Mouse (Mus musculus): ENCODE measurements around the gene Gkap1.
A peak's percentile ranks its signal among the peaks of the same experiment; 100 is the strongest.

Gkap1 gene

GRCm38 (mm10) chr13:58266864-58267263 is 8.6 kb downstream of the Gkap1 start:
- DNase-seq (ENCODE audit: extremely low read depth, low read depth): peak; percentile 12

DNA sequence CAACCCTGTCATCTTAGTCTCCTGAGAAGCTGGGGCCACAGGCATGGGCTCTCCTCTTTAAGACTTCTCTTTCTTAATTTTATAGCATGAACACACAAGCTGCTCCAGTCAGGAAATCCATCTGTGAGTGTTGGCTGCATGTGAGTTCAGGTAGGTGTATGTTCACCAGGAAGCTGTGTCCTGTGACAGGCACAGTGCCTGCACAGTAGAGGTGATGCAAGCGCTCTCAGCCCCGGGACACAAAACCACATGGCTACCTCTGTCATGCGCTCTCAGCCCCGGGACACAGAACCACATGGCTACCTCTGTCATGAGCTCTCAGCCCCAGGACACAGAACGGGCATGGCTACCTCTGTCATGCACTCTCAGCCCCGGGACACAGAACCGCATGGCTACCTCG is 12.0 kb downstream of the Gkap1 start:
- DNase-seq (ENCODE audit: extremely low read depth, low read depth): no peak

DNA sequence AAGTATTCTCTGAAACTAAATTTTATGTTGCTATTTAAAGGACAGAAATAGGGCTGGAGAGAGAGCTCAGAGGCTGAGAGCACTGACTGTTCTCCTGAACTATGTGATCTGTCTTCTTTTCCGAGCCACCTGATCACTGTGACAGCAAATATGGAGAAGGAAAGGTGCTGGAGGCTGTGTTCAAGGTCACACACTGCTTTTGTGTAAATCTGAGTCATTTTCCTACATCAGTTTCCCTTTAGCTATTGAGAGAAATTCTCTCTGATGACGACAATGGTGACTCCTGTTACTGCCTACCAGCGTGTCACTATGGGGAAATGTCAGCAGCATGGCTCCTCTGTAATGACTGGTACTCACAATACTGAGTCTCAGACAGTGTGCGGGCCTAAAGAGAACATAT is 13.8 kb downstream of the Gkap1 start:
- DNase-seq (ENCODE audit: extremely low read depth, low read depth): no peak

DNA sequence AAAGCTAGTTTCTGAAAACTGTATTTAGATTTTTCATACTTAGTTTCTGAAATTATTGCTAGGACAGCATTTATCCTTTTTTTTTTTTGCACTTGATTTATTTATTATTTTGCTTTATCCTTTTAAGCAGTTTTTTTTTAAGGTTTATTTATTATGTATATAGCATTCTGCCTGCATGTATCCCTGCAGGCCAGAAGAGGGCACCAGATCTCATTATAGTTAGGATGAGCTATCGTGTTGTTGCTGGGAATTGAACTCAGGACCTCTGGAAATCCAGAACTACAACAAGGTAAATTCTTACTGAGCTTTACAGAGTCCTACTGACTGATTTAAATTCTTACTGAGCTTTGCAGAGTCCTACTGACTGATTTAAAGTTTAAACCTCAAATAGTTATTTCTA is 22.2 kb downstream of the Gkap1 start:
- no peak for DNase-seq (ENCODE audit: extremely low read depth, low read depth)

DNA sequence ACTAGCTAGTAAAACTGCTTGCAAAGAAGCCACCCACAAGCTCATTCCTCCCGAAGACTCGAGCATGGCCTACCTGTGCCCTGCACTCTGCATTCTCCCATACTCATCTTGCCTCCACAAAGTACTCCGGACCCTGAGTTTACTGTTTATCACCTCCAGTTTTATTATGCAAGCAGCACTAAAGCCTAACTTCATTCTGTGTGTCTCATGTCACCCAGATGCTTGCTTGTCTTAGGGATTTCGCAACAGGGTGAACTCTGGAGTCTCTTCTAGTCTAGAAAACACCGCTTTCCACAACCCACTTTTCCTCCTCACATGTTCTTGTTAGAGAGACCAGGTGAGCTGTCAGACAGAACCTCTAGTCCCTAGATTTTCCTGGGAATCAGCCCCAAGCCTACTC is 26.5 kb downstream of the Gkap1 start:
- DNase-seq (ENCODE audit: extremely low read depth, low read depth): no peak

DNA sequence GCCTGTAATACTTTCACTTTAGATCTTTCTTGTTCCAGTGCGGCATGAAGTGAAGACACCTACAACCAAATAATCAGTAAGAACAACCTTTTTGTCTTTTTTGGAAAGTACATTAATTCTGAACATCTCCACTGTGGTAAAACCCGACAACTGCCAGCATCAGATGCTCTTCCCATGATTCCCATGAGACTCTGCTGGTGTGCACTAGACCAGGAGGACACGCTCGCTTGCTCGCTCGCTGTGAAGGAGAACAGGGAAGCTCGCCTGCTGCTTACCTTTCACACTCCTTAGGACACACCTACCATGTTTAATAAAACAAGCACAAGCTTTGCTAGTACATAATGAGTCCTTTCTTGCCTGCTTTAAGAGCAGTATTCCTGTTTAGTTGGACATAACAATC is 39.0 kb downstream of the Gkap1 start:
- DNase-seq (ENCODE audit: extremely low read depth, low read depth): no peak

DNA sequence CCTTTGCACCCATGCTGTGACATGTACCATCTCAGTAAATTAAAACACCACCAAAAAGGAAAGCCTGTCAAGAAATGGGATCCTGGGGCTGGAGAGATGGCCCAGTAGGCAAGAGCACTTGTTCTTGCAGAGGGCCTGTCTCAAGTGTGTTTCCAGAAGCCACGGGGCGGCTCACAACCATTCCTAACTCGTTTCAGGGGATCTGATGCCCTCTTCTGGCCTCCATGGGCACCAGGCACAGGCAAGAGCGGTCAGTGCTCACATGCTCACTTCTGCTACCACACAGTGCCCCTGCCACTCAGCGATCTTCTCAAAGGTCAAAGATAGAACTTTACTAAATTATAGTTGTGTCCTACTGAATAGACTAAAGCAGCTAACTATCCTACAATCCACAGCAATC is 42.9 kb downstream of the Gkap1 start:
- DNase-seq (ENCODE audit: extremely low read depth, low read depth): no peak

GRCm38 (mm10) chr13:58232070-58232469 is 43.4 kb downstream of the Gkap1 start:
- no peak for DNase-seq (ENCODE audit: extremely low read depth, low read depth)

GRCm38 (mm10) chr13:58228624-58229023 is 46.9 kb downstream of the Gkap1 start:
- no peak for DNase-seq (ENCODE audit: extremely low read depth, low read depth)

GRCm38 (mm10) chr13:58225694-58226093 is 49.8 kb downstream of the Gkap1 start:
- no peak for DNase-seq (ENCODE audit: extremely low read depth, low read depth)

DNA sequence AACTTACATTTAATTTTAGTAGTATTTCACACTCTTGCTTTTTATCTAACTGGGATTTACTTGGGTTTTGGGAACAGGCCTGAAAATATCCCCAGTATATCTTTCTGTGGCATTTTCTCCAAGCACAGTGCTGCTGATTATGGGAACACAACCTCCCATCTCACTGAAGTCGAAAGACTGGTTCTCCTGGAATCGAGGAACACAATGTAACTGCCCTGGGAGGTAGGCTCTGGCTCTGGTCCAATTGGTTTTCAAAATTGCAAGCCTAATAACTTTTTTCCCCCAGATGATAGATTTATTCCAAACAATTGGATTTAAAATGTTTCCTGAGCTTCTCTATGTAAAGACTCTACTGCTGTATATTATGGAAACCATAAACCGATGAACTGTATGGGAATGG is 55.3 kb downstream of the Gkap1 start:
- no peak for DNase-seq (ENCODE audit: extremely low read depth, low read depth)

DNA sequence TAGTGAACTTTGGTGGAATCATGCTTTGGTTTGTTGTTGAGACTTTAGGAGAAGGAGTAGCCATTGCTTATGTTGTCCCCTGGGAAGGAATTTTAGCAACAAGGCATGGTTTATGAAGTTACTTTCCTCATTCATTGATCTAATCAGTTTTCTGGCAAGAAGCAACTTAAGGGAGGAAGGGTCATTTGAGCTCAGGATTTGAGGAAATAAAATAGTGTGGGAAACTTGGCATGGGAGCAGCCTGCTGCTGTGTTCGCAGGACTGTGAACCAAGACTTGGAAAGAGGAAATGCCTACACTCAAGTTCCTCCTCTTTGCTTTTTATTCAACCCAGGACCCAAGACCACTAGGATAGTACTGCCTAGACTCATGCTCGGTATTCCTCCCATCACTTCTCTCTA is 58.0 kb downstream of the Gkap1 start:
- DNase-seq (ENCODE audit: extremely low read depth, low read depth): no peak

DNA sequence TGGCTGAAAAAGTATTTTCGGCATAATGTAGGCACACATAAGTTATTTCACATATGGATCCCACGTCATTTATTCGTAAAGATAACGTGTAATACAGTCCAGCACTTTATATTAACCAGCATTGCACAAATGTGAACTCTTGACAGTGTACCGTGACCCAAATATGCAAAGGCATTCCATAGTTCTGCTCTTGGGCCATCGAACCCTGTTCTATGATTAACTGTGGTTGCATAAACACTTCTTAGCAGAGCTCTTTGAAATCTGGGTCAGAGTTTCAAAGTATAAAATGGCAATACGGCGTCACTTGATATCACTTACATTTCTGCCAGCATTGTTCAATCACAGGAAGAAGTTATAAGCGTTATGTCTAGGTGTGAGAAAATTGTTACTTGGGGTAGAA is 59.1 kb downstream of the Gkap1 start:
- DNase-seq (ENCODE audit: extremely low read depth, low read depth): no peak

DNA sequence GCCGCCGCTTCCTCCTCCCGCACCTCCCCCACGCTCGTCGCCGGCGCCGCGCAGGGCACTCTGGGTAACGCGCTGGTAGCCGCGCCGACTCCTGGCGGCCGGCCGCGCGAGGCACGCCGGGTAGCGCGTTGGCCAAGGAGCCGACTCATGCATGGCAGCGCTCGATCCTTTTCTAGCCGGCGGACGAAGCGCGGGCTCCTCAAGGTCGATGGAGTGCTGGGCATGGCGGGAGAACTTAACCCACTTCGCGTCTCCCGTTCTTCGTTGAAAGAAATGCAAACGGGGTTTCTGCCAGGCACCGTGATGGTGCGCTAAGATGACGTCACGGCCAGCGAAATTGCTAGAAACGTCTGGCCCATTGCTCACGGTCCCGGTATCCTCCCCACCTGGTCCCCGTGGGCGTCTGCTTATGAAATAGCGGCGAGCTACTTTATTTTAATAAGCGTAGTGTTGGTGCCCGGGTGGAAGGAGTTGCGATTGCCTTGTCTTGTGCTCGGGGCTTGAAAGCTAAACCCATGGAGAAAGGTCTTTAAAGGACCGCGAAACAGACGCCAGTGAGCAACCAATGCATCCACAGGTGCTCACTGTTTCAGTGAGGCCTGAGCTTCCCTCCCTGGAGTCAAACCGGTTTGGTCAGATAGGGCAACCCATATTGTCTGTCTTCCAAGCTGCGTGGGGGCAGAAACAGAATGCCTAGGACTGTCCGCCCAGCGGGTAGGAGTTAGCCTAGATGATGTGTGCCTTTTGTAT is 59.7 kb downstream of the Gkap1 start, which contains the start of gene Ubqln1:
Ubqln1 (minus strand) TSS at position 62 of the 750 bp plus-strand sequence.
- DNase-seq (ENCODE audit: extremely low read depth, low read depth): peak; percentile 68

- no peak for DNase-seq (ENCODE audit: extremely low read depth, low read depth)
Observed at GRCm38 (mm10) chr13:58215253-58215591, 60.3 kb downstream of the Gkap1 start.

DNA sequence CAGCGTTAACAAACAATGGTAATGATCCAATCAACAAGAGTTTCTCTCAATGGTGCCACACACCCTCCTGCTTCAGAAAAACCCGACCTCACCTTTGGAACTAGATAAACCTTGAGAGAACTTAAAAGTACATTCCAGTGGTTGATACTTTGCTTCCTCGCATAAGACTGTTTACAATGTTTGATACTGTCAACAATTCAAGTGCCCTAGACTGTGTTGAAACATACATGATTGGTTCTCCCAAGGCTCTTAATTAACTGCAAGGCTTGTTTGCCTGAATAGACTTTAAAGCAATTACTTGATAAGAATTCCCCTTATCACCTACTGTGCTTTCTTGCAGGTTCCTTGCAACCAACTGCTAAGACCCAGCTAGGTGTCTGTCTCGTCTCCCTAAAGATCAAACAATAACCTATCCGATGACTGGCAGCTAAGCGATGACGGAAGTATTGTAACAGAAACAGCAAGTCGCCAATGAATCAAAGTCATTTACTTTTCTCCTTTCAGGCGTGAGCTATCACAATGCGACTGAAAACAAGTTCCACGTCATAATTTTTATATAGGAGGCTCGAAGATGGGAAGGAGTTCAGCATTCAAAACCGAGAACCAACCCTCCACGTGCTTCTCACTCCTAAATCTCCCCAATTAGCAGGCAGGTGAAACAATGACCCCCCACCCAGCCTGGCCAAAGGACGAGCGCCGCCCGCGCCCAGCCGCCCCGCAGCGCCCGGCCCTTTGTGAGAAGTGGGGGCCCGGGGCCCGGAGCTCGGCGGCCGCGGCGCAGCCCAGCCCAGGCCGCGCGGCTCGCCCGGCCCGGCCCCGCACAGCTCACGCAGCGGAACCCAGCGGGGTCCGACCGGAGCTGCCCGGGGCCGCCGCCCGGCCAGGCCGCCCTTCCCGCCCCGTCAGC is 60.9 kb downstream of the Gkap1 start:
- DNase-seq (ENCODE audit: extremely low read depth, low read depth): peak; percentile 63

DNA sequence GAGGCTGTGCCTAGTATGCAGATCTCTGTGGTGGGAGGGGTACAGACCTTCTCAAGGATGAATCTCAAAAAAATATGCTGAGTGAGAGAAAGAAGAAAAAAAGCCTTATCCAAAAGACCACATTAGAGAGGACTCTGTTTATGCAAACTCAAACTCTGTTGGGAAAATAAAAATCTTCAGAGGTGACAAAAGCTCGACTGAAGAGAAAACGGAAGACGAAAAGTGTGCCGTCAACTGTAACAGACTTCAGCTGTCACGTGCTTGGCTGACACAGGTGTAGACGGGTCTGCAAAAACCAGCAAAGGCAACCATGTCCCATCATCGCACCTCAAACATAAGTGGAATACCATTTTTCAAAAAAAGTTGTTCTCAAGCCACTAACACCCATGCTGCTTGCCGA is 61.7 kb downstream of the Gkap1 start:
- DNase-seq (ENCODE audit: extremely low read depth, low read depth): no peak

DNA sequence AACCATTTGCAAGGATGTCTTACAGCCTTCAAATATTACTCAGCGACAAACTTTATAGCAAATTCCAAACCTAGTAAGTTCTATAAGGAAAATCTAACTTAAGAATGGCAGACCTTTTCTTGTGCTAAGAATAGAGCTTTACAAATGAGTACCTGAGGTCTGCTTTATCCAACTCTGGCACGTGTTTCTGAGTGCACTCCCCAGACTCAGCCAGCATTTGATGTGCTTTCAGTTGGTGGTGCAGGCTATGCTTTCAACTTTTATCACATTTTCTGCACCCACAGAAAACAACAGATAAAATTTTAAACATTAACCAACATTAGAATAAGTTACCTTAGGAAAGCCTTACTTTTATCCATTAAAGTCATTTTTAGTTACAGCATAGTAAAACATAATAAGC is 63.0 kb downstream of the Gkap1 start:
- no peak for DNase-seq (ENCODE audit: extremely low read depth, low read depth)

- DNase-seq (ENCODE audit: extremely low read depth, low read depth): no peak
Observed at GRCm38 (mm10) chr13:58210441-58210840, 65.1 kb downstream of the Gkap1 start.

DNA sequence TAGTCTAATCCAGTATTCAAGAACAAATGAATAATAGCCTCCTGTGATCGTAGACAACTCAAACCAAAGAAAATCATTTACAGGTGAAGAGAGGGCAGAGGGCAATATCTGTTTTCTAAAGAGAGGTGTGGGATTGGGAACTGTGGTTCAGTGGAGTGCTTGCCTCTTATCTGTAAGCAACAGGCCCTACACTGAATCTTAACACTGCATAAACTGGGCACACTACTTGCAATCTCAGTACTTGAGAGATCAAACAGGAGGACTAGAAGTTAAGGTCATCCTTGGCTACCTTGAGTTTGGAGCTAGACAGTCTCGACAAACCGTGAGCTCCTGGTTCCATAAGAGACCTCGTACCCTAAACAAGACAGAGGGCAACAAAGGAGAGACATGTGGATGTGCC is 69.4 kb downstream of the Gkap1 start:
- DNase-seq (ENCODE audit: extremely low read depth, low read depth): no peak

DNA sequence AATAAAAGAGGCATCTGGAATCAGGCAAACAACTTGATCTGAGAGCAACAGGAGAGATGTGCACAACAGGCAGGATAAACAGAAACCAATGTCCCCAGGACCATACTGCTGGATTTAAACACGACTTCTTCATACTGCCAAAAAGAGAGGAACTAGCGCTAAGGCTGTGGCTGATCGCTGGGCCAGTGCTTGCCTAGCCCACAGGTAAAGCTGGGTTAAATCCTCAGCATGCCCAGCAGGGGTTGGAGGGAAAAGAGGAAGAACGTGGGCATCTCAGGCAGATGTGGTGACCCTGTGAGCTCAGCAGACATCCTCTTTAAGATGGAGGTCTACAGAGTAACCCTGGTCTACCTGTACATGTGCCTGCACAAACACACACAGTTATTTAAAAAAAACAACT is 70.5 kb downstream of the Gkap1 start:
- DNase-seq (ENCODE audit: extremely low read depth, low read depth): peak; percentile 29

- no peak for DNase-seq (ENCODE audit: extremely low read depth, low read depth)
Observed at GRCm38 (mm10) chr13:58204202-58204601, 71.3 kb downstream of the Gkap1 start.

GRCm38 (mm10) chr13:58202903-58203302 is 72.6 kb downstream of the Gkap1 start:
- no peak for DNase-seq (ENCODE audit: extremely low read depth, low read depth)
